Mouse (Mus musculus) hindbrain, postnatal 0 days (tissue): ENCODE measurements around the gene Fndc3b. TPM values are rescaled to one million over a fixed set of nuclear protein-coding genes. Genes with fewer than 3 reads are reported as not detected.

Source experiments
- ATAC-seq: fragments of 200-750 bp; cut with Nextera tagmentation; 2 replicates; pipeline ENCODE4 v1.8.0; 2017; ENCODE audit warnings: mild to moderate bottlenecking, moderate TSS enrichment, moderate library complexity
- DNase-seq: peaks from one replicate; pipeline ENCODE4 v3.0.0-alpha.2; 2015; ENCODE audit warnings: low spot score
- H3K27ac ChIP-seq: fragments of 300-500 bp; sonication (generic); 2 replicates; pipeline ENCODE4 v1.5.1; 2014; ENCODE audit warnings: mild to moderate bottlenecking
- H3K27me3 ChIP-seq: fragments of 300-500 bp; sonication (generic); 2 replicates; pipeline ENCODE4 v1.6.1; 2014; ENCODE audit warnings: low read length, mixed read lengths; ENCODE audit not compliant: insufficient read depth
- H3K36me3 ChIP-seq: fragments of 300-500 bp; sonication (generic); 2 replicates; pipeline ENCODE4 v1.6.1; 2014; ENCODE audit warnings: low read length, mixed read lengths; ENCODE audit not compliant: insufficient read depth
- H3K4me1 ChIP-seq: fragments of 300-500 bp; sonication (generic); 2 replicates; pipeline ENCODE4 v1.6.1; 2014; ENCODE audit warnings: antibody characterized with exemption, low read length, mixed read lengths; ENCODE audit not compliant: insufficient read depth
- H3K4me2 ChIP-seq: fragments of 300-500 bp; sonication (generic); 2 replicates; pipeline ENCODE4 v1.6.1; 2014; ENCODE audit warnings: low read depth, mild to moderate bottlenecking, low read length, moderate library complexity, mixed read lengths
- H3K4me3 ChIP-seq: fragments of 300-500 bp; sonication (generic); 2 replicates; pipeline ENCODE4 v1.5.1; 2014; ENCODE audit warnings: low read length
- H3K9ac ChIP-seq: fragments of 300-500 bp; sonication (generic); replicated peaks from 2 replicates; pipeline ENCODE4 v1.6.1; 2014; ENCODE audit warnings: mild to moderate bottlenecking, low read length, moderate library complexity, mixed read lengths
- H3K9me3 ChIP-seq: fragments of 300-500 bp; sonication (generic); 2 replicates; pipeline ENCODE4 v1.6.1; 2016; ENCODE audit warnings: low read length, mixed read lengths
- CTCF ChIP-seq: IDR thresholded peaks from 2 replicates; pipeline ENCODE4 v1.5.1; 2016; ENCODE audit warnings: antibody characterized with exemption, control low read depth, low read depth
- WGBS: fragments of 180-500 bp; shearing (Covaris S2); extraction: QIAGEN DNeasy Blood & Tissue Kit; methylation state at CpG from one replicate; pipeline ENCODE4 v1.1.7; 2014; 5-methylcytosine and 5-hydroxymethylcytosine counted together
- microRNA-seq, 2 experiments: library from miRNA; unstranded; fragments of <30 nt; microRNA quantifications; one replicate each; pipeline ENCODE4; 2016
- polyA plus RNA-seq: library from polyadenylated mRNA; unstranded; fragments of >200 nt; fragmentation: Nextera tagmentation; extraction: Ambion mirVana; gene quantifications from 2 replicates; pipeline ENCODE4 v1.2.1, GENCODE M21; 2015
- total RNA-seq: library from RNA; depleted of rRNA; stranded (reverse); fragments of >200 nt; gene quantifications from 2 replicates; pipeline ENCODE4 v1.2.3, GENCODE M21; 2014; rRNA removed

Fndc3b gene
- total and polyA plus RNA-seq, 2 experiments from 2014 or later: 4.6 to 16.0 TPM

GRCm38 (mm10) chr3:27370582-27371275, 340.4 kb downstream of the Fndc3b start:
- peak overlapping the region; percentile 91 for H3K4me2 ChIP-seq
- no peak overlapping the region for H3K27ac ChIP-seq
- no peaks in the 10 kb centered on the region for H3K36me3 ChIP-seq
- 3% methylated on average over 20 of the region's 20 CpGs for WGBS
- H3K9me3 ChIP-seq: no peaks in the 10 kb centered on the region
- H3K4me3 ChIP-seq: peak overlapping the region; percentile 43
- ATAC-seq (no peak), DNase-seq (no peak)
- TF ChIP-seq CTCF: no peak
- peak overlapping the region; percentile 28; the same call in 1 of the 2 replicates for H3K9ac ChIP-seq
- peaks cover 8% of the 10 kb centered on the region for H3K27me3 ChIP-seq
- peaks cover 8% of the 10 kb centered on the region; the same call in 1 of the 2 replicates for H3K4me1 ChIP-seq

- H3K27ac ChIP-seq: no peak overlapping the region
- H3K4me3 ChIP-seq: no peak overlapping the region
- DNase-seq: peak; percentile 39
- ATAC-seq: peak; percentile 18; the same call in 1 of the 2 replicates
- no peaks in the 10 kb centered on the region for H3K9me3 ChIP-seq
- WGBS: 9% methylated on average over 10 of the region's 10 CpGs
- no peaks in the 10 kb centered on the region for H3K36me3 ChIP-seq
- 0 out of 2 replicates have a peak overlapping the region, but pooled peaks have one; percentile 91 for H3K4me2 ChIP-seq
- H3K4me1 ChIP-seq: peaks cover 8% of the 10 kb centered on the region; the same call in 1 of the 2 replicates
- H3K9ac ChIP-seq: no peak overlapping the region
- peaks cover 8% of the 10 kb centered on the region for H3K27me3 ChIP-seq
- peak; percentile 34; the same call in 1 of the 2 replicates for TF ChIP-seq CTCF
Measured at GRCm38 (mm10) chr3:27370125-27370524, 341.0 kb downstream of the Fndc3b start.

Small RNAs within 50 kb of the gene (microRNA-seq; reads per million reads assigned to microRNA genes)
- 0 to 0.71 reads per million in 2 experiments for gene Mir3092

Other genes starting within 250 kb of the Fndc3b start
- gene Tmem212, start 185.1 kb upstream of the Fndc3b start, total RNA-seq: 1.8 and 7.2 TPM in 2 replicates
- 1.6 and 2.8 TPM in 2 replicates for gene Tmem212, start 185.1 kb upstream of the Fndc3b start, polyA plus RNA-seq
- 10.7 and 19.7 TPM in 2 replicates for gene Pld1, start 227.4 kb upstream of the Fndc3b start, total RNA-seq
- 3.9 and 5.7 TPM in 2 replicates for gene Pld1, start 227.4 kb upstream of the Fndc3b start, polyA plus RNA-seq